Mouse (Mus musculus): ENCODE results near the gene Gm21964. TPM values are rescaled to one million over a fixed set of nuclear protein-coding genes. Genes with fewer than 3 reads are reported as not detected.
A peak's percentile ranks its signal among the peaks of the same experiment; 100 is the strongest.

Gene Gm21964
- polyA plus RNA-seq, 1 experiment from 2014 or later = not detected

- Histone ChIP-seq H3K4me3 (ENCODE audit: low read depth, low read length) (no peak overlapping the region), H3K27me3 (replicated peaks; ENCODE audit: control insufficient read depth, insufficient read depth, low read length) (no peaks in the 10 kb centered on the region; the same call in 1 of the 2 replicates), H3K27ac (ENCODE audit: low read depth, low read length) (no peak overlapping the region), H3K9ac (ENCODE audit: low read depth, low read length) (no peak overlapping the region), H3K9me3 (ENCODE audit: control insufficient read depth) (no peaks in the 10 kb centered on the region), H3K4me1 (replicated peaks; ENCODE audit: control insufficient read depth, insufficient read depth, low read length) (no peaks in the 10 kb centered on the region), H3K36me3 (ENCODE audit: control insufficient read depth, insufficient read depth) (no peaks in the 10 kb centered on the region), H3K4me2 (replicated peaks; ENCODE audit: low read depth) (no peak overlapping the region)
- WGBS = 90% methylated on average over 4 of the region's 4 CpGs
- TF ChIP-seq CTCF (IDR thresholded peaks at IDR 0.05; ENCODE audit: low read depth) = no peak
- ATAC-seq = no peak
Measured at GRCm38 (mm10) chr8:110069706-110070105, 31.3 kb upstream of the Gm21964 start.

GRCm38 (mm10) chr8:110071600-110071999 is 29.4 kb upstream of the Gm21964 start:
- H3K4me1 ChIP-seq (replicated peaks; ENCODE audit: control insufficient read depth, insufficient read depth, low read length) = no peaks in the 10 kb centered on the region
- 13% methylated on average over 9 of the region's 9 CpGs for WGBS
- no peaks in the 10 kb centered on the region for H3K9me3 ChIP-seq (ENCODE audit: control insufficient read depth)
- H3K9ac ChIP-seq (ENCODE audit: low read depth, low read length) = no peak overlapping the region
- H3K27ac ChIP-seq (ENCODE audit: low read depth, low read length) = no peak overlapping the region
- no peak overlapping the region for H3K4me2 ChIP-seq (replicated peaks; ENCODE audit: low read depth)
- no peaks in the 10 kb centered on the region; the same call in 1 of the 2 replicates for H3K27me3 ChIP-seq (replicated peaks; ENCODE audit: control insufficient read depth, insufficient read depth, low read length)
- ATAC-seq = peak; percentile 64
- peak; percentile 99 for TF ChIP-seq CTCF (IDR thresholded peaks at IDR 0.05; ENCODE audit: low read depth)
- no peaks in the 10 kb centered on the region for H3K36me3 ChIP-seq (ENCODE audit: control insufficient read depth, insufficient read depth)
- H3K4me3 ChIP-seq (ENCODE audit: low read depth, low read length) = no peak overlapping the region

- H3K36me3 ChIP-seq (ENCODE audit: control insufficient read depth, insufficient read depth) = no peaks in the 10 kb centered on the region
- H3K27me3 ChIP-seq (replicated peaks; ENCODE audit: control insufficient read depth, insufficient read depth, low read length) = no peaks in the 10 kb centered on the region; the same call in 1 of the 2 replicates
- ATAC-seq = no peak
- WGBS = 82% methylated on average over 8 of the region's 8 CpGs
- H3K4me3 ChIP-seq (ENCODE audit: low read depth, low read length) = no peak overlapping the region
- no peak overlapping the region for H3K9ac ChIP-seq (ENCODE audit: low read depth, low read length)
- H3K9me3 ChIP-seq (ENCODE audit: control insufficient read depth) = no peaks in the 10 kb centered on the region
- TF ChIP-seq CTCF (IDR thresholded peaks at IDR 0.05; ENCODE audit: low read depth) = no peak
- no peak overlapping the region for H3K4me2 ChIP-seq (replicated peaks; ENCODE audit: low read depth)
- H3K4me1 ChIP-seq (replicated peaks; ENCODE audit: control insufficient read depth, insufficient read depth, low read length) = no peaks in the 10 kb centered on the region
- H3K27ac ChIP-seq (ENCODE audit: low read depth, low read length) = no peak overlapping the region
Measured at GRCm38 (mm10) chr8:110074496-110074895, 26.5 kb upstream of the Gm21964 start.

GRCm38 (mm10) chr8:110079282-110080221 is 21.5 kb upstream of the Gm21964 start, which contains the start of gene Zfp612:
TSS of gene Zfp612 (plus strand) at chr8:110079746.
- Histone ChIP-seq H3K27me3 (replicated peaks; ENCODE audit: control insufficient read depth, insufficient read depth, low read length) (no peaks in the 10 kb centered on the region), H3K4me2 (replicated peaks; ENCODE audit: low read depth) (peak within 1 kb of the TSS; percentile 84), H3K9me3 (ENCODE audit: control insufficient read depth) (no peaks in the 10 kb centered on the region), H3K4me1 (replicated peaks; ENCODE audit: control insufficient read depth, insufficient read depth, low read length) (no peaks in the 10 kb centered on the region), H3K4me3 (ENCODE audit: low read depth, low read length) (peak within 1 kb of the TSS; percentile 43), H3K9ac (ENCODE audit: low read depth, low read length) (peak within 1 kb of the TSS; percentile 46; the same call in 1 of the 2 replicates), H3K36me3 (ENCODE audit: control insufficient read depth, insufficient read depth) (peaks cover 13% of the 10 kb centered on the region), H3K27ac (ENCODE audit: low read depth, low read length) (no peak within 1 kb of the TSS)
- peak; percentile 92 for ATAC-seq
- TF ChIP-seq CTCF (IDR thresholded peaks at IDR 0.05; ENCODE audit: low read depth) = no peak
- 6% methylated on average over 53 of the region's 54 CpGs for WGBS

- no peak overlapping the region for H3K4me2 ChIP-seq (replicated peaks; ENCODE audit: low read depth)
Measured at GRCm38 (mm10) chr8:110082416-110083105, 18.4 kb upstream of the Gm21964 start.

GRCm38 (mm10) chr8:110091869-110092268 is 9.1 kb upstream of the Gm21964 start:
- Histone ChIP-seq H3K27ac (ENCODE audit: low read depth, low read length) (no peak overlapping the region), H3K4me2 (replicated peaks; ENCODE audit: low read depth) (no peak overlapping the region), H3K4me1 (replicated peaks; ENCODE audit: control insufficient read depth, insufficient read depth, low read length) (no peaks in the 10 kb centered on the region), H3K27me3 (replicated peaks; ENCODE audit: control insufficient read depth, insufficient read depth, low read length) (no peaks in the 10 kb centered on the region), H3K4me3 (ENCODE audit: low read depth, low read length) (no peak overlapping the region), H3K36me3 (ENCODE audit: control insufficient read depth, insufficient read depth) (peaks cover 19% of the 10 kb centered on the region), H3K9ac (ENCODE audit: low read depth, low read length) (no peak overlapping the region), H3K9me3 (ENCODE audit: control insufficient read depth) (peaks cover 10% of the 10 kb centered on the region; the same call in 1 of the 2 replicates)
- no peak for ATAC-seq
- WGBS = 53% methylated on average over 1 of the region's 1 CpGs
- no peak for TF ChIP-seq CTCF (IDR thresholded peaks at IDR 0.05; ENCODE audit: low read depth)

More at GRCm38 (mm10) chr8:110082416-110083105, 18.4 kb upstream of the Gm21964 start:
- Histone ChIP-seq H3K4me3 (ENCODE audit: low read depth, low read length) (no peak overlapping the region), H3K9ac (ENCODE audit: low read depth, low read length) (no peak overlapping the region), H3K27me3 (replicated peaks; ENCODE audit: control insufficient read depth, insufficient read depth, low read length) (no peaks in the 10 kb centered on the region), H3K27ac (ENCODE audit: low read depth, low read length) (no peak overlapping the region), H3K4me1 (replicated peaks; ENCODE audit: control insufficient read depth, insufficient read depth, low read length) (no peaks in the 10 kb centered on the region), H3K36me3 (ENCODE audit: control insufficient read depth, insufficient read depth) (peaks cover 20% of the 10 kb centered on the region), H3K9me3 (ENCODE audit: control insufficient read depth) (no peaks in the 10 kb centered on the region)
- ATAC-seq = no peak
- WGBS = 82% methylated on average over 11 of the region's 11 CpGs
- TF ChIP-seq CTCF (IDR thresholded peaks at IDR 0.05; ENCODE audit: low read depth) = no peak
